Mouse (Mus musculus) liver, embryonic 14 days (tissue): Measurements from ENCODE around the gene Megf8. TPM values are rescaled to one million over a fixed set of nuclear protein-coding genes. Genes with fewer than 3 reads are reported as not detected.

Experiments used
- polyA plus RNA-seq: library from polyadenylated mRNA; depleted of rRNA; stranded (reverse); fragments of >200 nt; gene quantifications from 2 replicates; pipeline ENCODE4 v1.2.3, GENCODE M21; 2012; rRNA removed

Megf8 gene
- polyA plus RNA-seq = 1.1 and 1.4 TPM in 2 replicates

GRCm38 (mm10) chr7:25316532-25317445, at the start of gene Megf8:
TSS of gene Megf8 (plus strand) at chr7:25317164.

DNA sequence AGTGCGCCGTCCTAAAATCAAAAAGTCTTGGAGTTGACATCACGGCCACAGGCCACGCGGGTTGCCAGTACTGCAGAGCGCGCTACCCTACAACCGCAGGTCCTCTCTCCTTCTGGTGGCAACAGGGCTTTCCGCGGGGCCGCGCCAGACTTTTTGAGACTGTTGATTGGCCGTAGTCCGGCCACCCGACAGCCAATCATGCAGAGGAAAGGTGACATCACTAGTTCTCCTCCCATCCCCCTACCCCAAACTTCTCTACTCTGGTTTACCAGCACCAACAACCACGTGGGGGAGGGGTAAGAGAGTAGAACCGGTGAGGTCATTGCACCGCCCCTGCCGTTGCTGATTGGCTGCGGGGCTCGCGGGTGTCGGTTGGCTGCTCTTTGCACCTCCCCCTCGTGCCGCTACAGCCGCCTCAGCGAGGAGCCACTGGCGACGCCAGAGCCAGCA, 49.6 kb upstream of the Megf8 start, which contains the start of gene Cic:
TSS of gene Cic (plus strand) at position 404 of the 450 bp plus-strand sequence.

DNA sequence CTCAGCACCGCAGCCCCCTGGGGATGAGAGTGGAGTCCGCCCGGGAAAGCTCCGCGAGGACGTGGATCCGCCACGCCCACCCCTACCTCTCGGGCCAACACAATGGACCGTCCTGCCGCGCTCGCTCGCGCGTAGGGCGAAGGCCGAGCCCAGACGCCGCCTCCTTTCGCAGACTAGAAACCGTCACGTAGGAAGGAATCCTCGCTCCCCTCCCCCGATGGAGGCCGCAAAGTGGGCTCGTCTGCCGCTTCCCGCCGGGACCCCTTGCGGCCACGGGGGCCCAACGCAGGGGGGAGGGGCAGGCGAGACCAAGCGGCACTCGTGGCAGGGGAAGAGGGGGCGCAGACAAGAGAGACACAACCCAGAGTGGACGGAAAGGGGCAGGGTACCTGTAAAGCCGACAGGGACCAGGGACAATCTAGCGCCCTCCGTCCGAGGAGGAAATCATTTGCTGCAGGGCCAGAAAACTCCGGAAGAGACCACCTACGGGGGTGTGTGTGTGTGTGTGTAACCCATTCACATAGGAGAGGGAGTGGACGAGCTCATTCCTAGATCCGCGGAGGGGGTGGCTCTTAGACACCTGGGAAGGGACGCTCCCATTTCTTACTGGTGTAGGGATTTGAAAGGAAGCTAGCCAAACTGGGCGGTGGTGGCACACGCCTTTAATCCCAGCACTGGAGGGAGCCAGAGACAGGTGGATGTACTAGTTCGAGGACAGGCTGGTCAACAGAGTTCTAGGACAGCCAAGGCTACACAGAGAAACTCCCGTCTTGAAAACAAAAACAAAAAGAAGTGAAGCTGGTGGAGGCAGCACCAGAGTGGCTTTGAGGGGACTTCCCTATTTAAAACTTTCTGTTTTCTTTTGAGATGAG, 19.3 kb upstream of the Megf8 start, which contains the start of gene Pafah1b3:
TSS of gene Pafah1b3 (minus strand) at position 533 of the 872 bp plus-strand sequence.

GRCm38 (mm10) chr7:25301063-25301462, 15.9 kb upstream of the Megf8 start, which contains the start of gene Prr19:
TSS of gene Prr19 (plus strand) at chr7:25301411.

GRCm38 (mm10) chr7:25305956-25306613, 10.9 kb upstream of the Megf8 start, which contains the start of gene Tmem145:
TSS of gene Tmem145 (plus strand) at chr7:25306106.

GRCm38 (mm10) chr7:25369058-25369749, 52.2 kb downstream of the Megf8 start, which contains the start of gene Cnfn:
TSS of gene Cnfn (minus strand) at chr7:25369724.

DNA sequence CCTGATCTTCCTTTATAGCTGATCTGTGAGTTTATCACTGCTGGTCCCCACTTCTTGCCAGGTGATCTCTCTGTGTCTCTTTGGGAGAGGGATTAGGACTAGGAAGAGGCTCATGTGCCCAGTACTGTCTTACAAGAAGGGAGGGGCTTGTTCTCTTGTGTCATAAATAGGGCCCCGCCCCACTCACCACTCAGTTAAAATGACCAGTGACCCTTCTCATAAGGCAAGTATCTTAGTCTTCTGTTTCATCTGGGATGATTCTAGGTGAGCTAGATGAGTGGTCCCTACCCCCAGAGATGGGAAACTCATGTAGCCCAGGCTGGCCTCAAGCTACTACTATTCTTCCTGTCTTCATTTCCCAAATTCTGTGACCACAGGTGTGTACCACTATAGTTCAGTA, 81.6 kb downstream of the Megf8 start, which contains the start of gene Lipe:
TSS of gene Lipe (minus strand) at position 101 of the 400 bp plus-strand sequence.

DNA sequence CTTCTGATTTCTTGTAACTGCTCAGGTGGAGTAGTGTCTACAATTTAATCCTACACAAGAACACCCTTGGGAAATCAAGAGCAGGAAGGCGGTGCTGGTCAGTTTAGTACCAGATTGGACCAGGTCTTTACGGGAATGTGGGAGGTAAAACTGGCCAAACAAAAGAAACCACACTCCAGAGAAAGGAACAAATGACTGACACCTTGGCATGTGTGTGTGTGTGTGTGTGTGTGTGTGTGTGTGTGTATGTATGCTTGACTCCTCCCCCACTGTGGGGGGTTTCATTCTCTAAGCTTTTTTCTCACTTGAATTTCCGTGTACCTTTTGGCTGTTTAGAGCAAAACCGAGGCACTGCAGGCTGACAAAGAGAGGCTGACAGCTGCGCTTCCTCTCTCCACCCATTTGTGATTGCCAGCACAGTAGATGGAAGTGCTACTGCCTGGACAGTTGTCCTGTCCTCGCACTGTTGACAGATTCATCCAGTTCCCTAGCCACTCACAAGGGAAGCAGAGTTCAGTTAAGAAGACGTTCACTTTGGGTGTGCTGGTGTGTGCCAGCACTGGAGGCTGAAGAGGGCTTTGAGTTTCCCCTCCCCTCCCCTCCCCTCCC, 96.0 kb downstream of the Megf8 start, which contains the start of gene Cxcl17:
TSS of gene Cxcl17 (minus strand) at position 54 of the 609 bp plus-strand sequence.

Other genes with a start within 250 kb of the Megf8 start
- gene Grik5, start 244.8 kb upstream of the Megf8 start, polyA plus RNA-seq = 3.9 and 4.4 TPM in 2 replicates
- gene Zfp574, start 244.6 kb upstream of the Megf8 start, polyA plus RNA-seq = 5.2 and 5.9 TPM in 2 replicates
- 0.72 and 0.93 TPM in 2 replicates for gene Pou2f2, start 137.4 kb upstream of the Megf8 start, polyA plus RNA-seq
- gene Dedd2, start 96.5 kb upstream of the Megf8 start, polyA plus RNA-seq = 22.5 and 25.8 TPM in 2 replicates
- gene Zfp526, start 95.7 kb upstream of the Megf8 start, polyA plus RNA-seq = 4.3 and 4.7 TPM in 2 replicates
- gene Gsk3a, start 79.3 kb upstream of the Megf8 start, polyA plus RNA-seq = 44.8 and 49.1 TPM in 2 replicates
- 7.9 and 8.1 TPM in 2 replicates for gene Erf, start 66.4 kb upstream of the Megf8 start, polyA plus RNA-seq
- gene Cic, start 49.5 kb upstream of the Megf8 start, polyA plus RNA-seq = 14.3 and 14.4 TPM in 2 replicates
- gene Pafah1b3, start 19.2 kb upstream of the Megf8 start, polyA plus RNA-seq = 23.2 and 24.7 TPM in 2 replicates
- gene Prr19, start 15.8 kb upstream of the Megf8 start, polyA plus RNA-seq = 0.05 TPM in 1 of 2 replicates, not detected in the other
- gene Tmem145, start 11.1 kb upstream of the Megf8 start, polyA plus RNA-seq = 0.02 and 0.03 TPM in 2 replicates
- gene Cnfn, start 52.6 kb downstream of the Megf8 start, polyA plus RNA-seq = not detected in 2 replicates
- 1.7 and 2.1 TPM in 2 replicates for gene Lipe, start 81.5 kb downstream of the Megf8 start, polyA plus RNA-seq
- not detected in 2 replicates for gene Cxcl17, start 95.7 kb downstream of the Megf8 start, polyA plus RNA-seq
- gene Ceacam1, start 160.4 kb downstream of the Megf8 start, polyA plus RNA-seq = 2.7 and 3.0 TPM in 2 replicates
- gene Ceacam2, start 222.7 kb downstream of the Megf8 start, polyA plus RNA-seq = 0.01 TPM in 1 of 2 replicates, not detected in the other